Mouse (Mus musculus) heart, embryonic 11.5 days (tissue): ENCODE results near the gene Nlrp4e. TPM values are rescaled to one million over a fixed set of nuclear protein-coding genes. Genes with fewer than 3 reads are reported as not detected.
"Not testable (repeated sequence)": the region's sequence is repeated elsewhere in the genome, so short reads cannot be mapped to it uniquely, and the experiment has no call there.

Experiments used
- ATAC-seq: fragments of 200-750 bp; cut with Nextera tagmentation; replicated peaks from 2 replicates; pipeline ENCODE4 v1.8.0; 2017; ENCODE audit warnings: moderate library complexity; ENCODE audit not compliant: insufficient number of reproducible peaks, low FRiP score, low TSS enrichment
- H3K27ac ChIP-seq: fragments of 300-500 bp; sonication (generic); 2 replicates; pipeline ENCODE4 v1.5.1; 2014; ENCODE audit warnings: mild to moderate bottlenecking, low read depth, low read length
- H3K27me3 ChIP-seq: fragments of 300-500 bp; sonication (generic); 2 replicates; pipeline ENCODE4 v1.6.1; 2014; ENCODE audit warnings: mild to moderate bottlenecking, low read length, mixed read lengths; ENCODE audit not compliant: control insufficient read depth, insufficient read depth
- H3K36me3 ChIP-seq: fragments of 300-500 bp; sonication (generic); 2 replicates; pipeline ENCODE4 v1.6.1; 2014; ENCODE audit warnings: mild to moderate bottlenecking, low read length, moderate library complexity, mixed read lengths; ENCODE audit not compliant: control insufficient read depth, insufficient read depth
- H3K4me1 ChIP-seq: fragments of 300-500 bp; sonication (generic); 2 replicates; pipeline ENCODE4 v1.6.1; 2014; ENCODE audit warnings: low read length; ENCODE audit not compliant: control insufficient read depth, insufficient read depth
- H3K4me2 ChIP-seq: fragments of 300-500 bp; sonication (generic); 2 replicates; pipeline ENCODE4 v1.6.1; 2014; ENCODE audit warnings: mild to moderate bottlenecking, moderate library complexity
- H3K4me3 ChIP-seq: fragments of 300-500 bp; sonication (generic); 2 replicates; pipeline ENCODE4 v1.5.1; 2014; ENCODE audit warnings: low read depth, low read length
- H3K9ac ChIP-seq: fragments of 300-500 bp; sonication (generic); 2 replicates; pipeline ENCODE4 v1.6.1; 2014; ENCODE audit warnings: mild to moderate bottlenecking, low read depth, low read length, moderate library complexity
- H3K9me3 ChIP-seq: fragments of 300-500 bp; sonication (generic); replicated peaks from 2 replicates; pipeline ENCODE4 v1.6.1; 2016; ENCODE audit warnings: low read length; ENCODE audit not compliant: control insufficient read depth
- WGBS: fragments of 180-500 bp; shearing (Covaris S2); extraction: QIAGEN DNeasy Blood & Tissue Kit; methylation state at CpG from one replicate; pipeline ENCODE4 v1.1.7; 2014; ENCODE audit not compliant: insufficient replicate concordance; 5-methylcytosine and 5-hydroxymethylcytosine counted together
- microRNA-seq: library from miRNA; unstranded; fragments of <30 nt; microRNA quantifications from one replicate; pipeline ENCODE4, GENCODE M21; 2016; ENCODE audit warnings: borderline number of aligned reads
- polyA plus RNA-seq: library from polyadenylated mRNA; unstranded; fragments of >200 nt; fragmentation: Nextera tagmentation; extraction: Ambion mirVana; gene quantifications from 2 replicates; pipeline ENCODE4 v1.2.1, GENCODE M21; 2014

The Nlrp4e gene
- polyA plus RNA-seq = not detected in 2 replicates

GRCm38 (mm10) chr7:23300892-23301291 lies at the start of gene Nlrp4e:
TSS of gene Nlrp4e (plus strand) at chr7:23301192.
- not testable (repeated sequence) for H3K4me3 ChIP-seq, H3K4me1 ChIP-seq, H3K4me2 ChIP-seq, ATAC-seq, H3K36me3 ChIP-seq, H3K9ac ChIP-seq, H3K9me3 ChIP-seq, H3K27ac ChIP-seq, H3K27me3 ChIP-seq
- 67% methylated on average over 3 of the region's 3 CpGs for WGBS

- H3K9ac ChIP-seq, ATAC-seq, H3K4me3 ChIP-seq, H3K36me3 ChIP-seq, H3K4me2 ChIP-seq, H3K27me3 ChIP-seq, H3K9me3 ChIP-seq, H3K4me1 ChIP-seq, H3K27ac ChIP-seq: not testable (repeated sequence)
- WGBS = no CpG with 5 or more reads among the region's 2 CpGs
Measured at GRCm38 (mm10) chr7:23251582-23251981, 49.4 kb upstream of the Nlrp4e start, which contains the start of gene Vmn1r166. TSS of gene Vmn1r166 (minus strand) at chr7:23251682.

GRCm38 (mm10) chr7:23278800-23279199 lies 22.2 kb upstream of the Nlrp4e start, which contains the start of gene Gm6902:
TSS of gene Gm6902 (minus strand) at chr7:23278900.
- H3K9me3 ChIP-seq, H3K36me3 ChIP-seq, ATAC-seq, H3K4me1 ChIP-seq, H3K4me3 ChIP-seq, H3K4me2 ChIP-seq, H3K9ac ChIP-seq, H3K27me3 ChIP-seq, H3K27ac ChIP-seq: not testable (repeated sequence)
- WGBS = no CpG with 5 or more reads among the region's 2 CpGs

GRCm38 (mm10) chr7:23358311-23358710 lies 57.3 kb downstream of the Nlrp4e start:
- 84% methylated on average over 13 of the region's 13 CpGs for WGBS

GRCm38 (mm10) chr7:23385589-23385988 lies 84.6 kb downstream of the Nlrp4e start, which contains the start of gene Nlrp5:
TSS of gene Nlrp5 (plus strand) at chr7:23385889.
- Histone ChIP-seq H3K27me3 (no peaks in the 10 kb centered on the region), H3K27ac (no peak within 1 kb of the TSS), H3K4me1 (no peaks in the 10 kb centered on the region), H3K36me3 (no peaks in the 10 kb centered on the region), H3K9me3 (peaks cover 12% of the 10 kb centered on the region), H3K4me3 (no peak within 1 kb of the TSS), H3K9ac (no peak within 1 kb of the TSS), H3K4me2 (no peak within 1 kb of the TSS)
- ATAC-seq = no peak
- 64% methylated on average over 10 of the region's 10 CpGs for WGBS

More at GRCm38 (mm10) chr7:23358311-23358710, 57.3 kb downstream of the Nlrp4e start:
- H3K4me3 ChIP-seq, H3K27me3 ChIP-seq, H3K9ac ChIP-seq, ATAC-seq, H3K4me1 ChIP-seq, H3K27ac ChIP-seq, H3K4me2 ChIP-seq, H3K9me3 ChIP-seq, H3K36me3 ChIP-seq: not testable (repeated sequence)

Small RNAs within 50 kb of the gene (microRNA-seq; reads per million reads assigned to microRNA genes)
- gene Gm25196 = not detected

Other genes with a start within 250 kb of the Nlrp4e start
- not detected in 2 replicates for gene Vmn1r163, start 245.7 kb upstream of the Nlrp4e start, polyA plus RNA-seq
- not detected in 2 replicates for gene Gm8720, start 233.7 kb upstream of the Nlrp4e start, polyA plus RNA-seq
- gene Gm10662, start 156.7 kb upstream of the Nlrp4e start, polyA plus RNA-seq = not detected in 2 replicates
- gene Vmn1r165, start 83.9 kb upstream of the Nlrp4e start, polyA plus RNA-seq = not detected in 2 replicates
- not detected in 2 replicates for gene Vmn1r166, start 49.5 kb upstream of the Nlrp4e start, polyA plus RNA-seq
- gene Gm6902, start 22.3 kb upstream of the Nlrp4e start, polyA plus RNA-seq = not detected in 2 replicates
- not detected in 2 replicates for gene Nlrp5, start 84.7 kb downstream of the Nlrp4e start, polyA plus RNA-seq
- gene Vmn1r167, start 206.0 kb downstream of the Nlrp4e start, polyA plus RNA-seq = not detected in 2 replicates
- gene Vmn1r168, start 238.5 kb downstream of the Nlrp4e start, polyA plus RNA-seq = not detected in 2 replicates